Comparison of ENCODE assay signal across 8 mouse cellular contexts in the genomic region with DNA sequence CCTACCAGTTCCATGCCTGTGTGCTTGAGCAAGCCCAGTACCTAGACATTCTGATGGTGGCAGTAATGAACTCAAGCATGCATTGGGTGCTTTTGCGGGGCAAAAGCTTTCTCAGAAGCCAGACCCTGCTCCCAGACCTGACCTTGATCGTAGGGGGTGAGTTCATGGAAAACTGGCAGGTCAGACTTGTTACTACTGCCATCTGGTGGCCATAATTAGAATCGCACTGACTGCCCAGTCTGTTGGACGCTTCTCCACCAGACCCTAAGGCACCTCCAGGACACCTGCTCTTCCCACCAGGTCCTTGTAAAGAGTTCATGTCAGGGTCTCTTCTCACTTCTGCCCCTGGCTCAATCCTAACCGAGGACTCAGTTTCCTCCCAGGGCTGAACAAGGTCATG. TPM values are rescaled to one million over a fixed set of nuclear protein-coding genes. Genes with fewer than 3 reads are reported as not detected.
DNase-seq lines count a peak whose midpoint lies in the region; ATAC-seq and TF ChIP-seq lines count a peak whose summit lies in the region.

No protein-coding gene starts in this region.

- no peaks in the 10 kb centered on the region for H3K36me3 ChIP-seq in intestine, embryonic 15.5 days
- H3K36me3 ChIP-seq in myocyte (ENCODE audit: control insufficient read depth, insufficient read depth) = no peaks in the 10 kb centered on the region

- no peak overlapping the region for H3K27ac ChIP-seq in intestine, embryonic 15.5 days

- no peak overlapping the region for H3K4me3 ChIP-seq in intestine, embryonic 15.5 days (replicated peaks)
- H3K4me3 ChIP-seq in myocyte = no peak overlapping the region

- intact Hi-C loops in left cerebral cortex, postnatal 10 days (cut with DNase I) = no loop called here

- H3K79me2 ChIP-seq in myocyte (ENCODE audit: control insufficient read depth, insufficient read depth) = no peaks in the 10 kb centered on the region

- H3K4me2 ChIP-seq in intestine, embryonic 15.5 days (replicated peaks) = no peak overlapping the region
- H3K4me2 ChIP-seq in myocyte (ENCODE audit: low read depth) = peak overlapping the region; percentile 99

- no peak overlapping the region for H3K9ac ChIP-seq in intestine, embryonic 15.5 days

- no peaks in the 10 kb centered on the region for H3K9me3 ChIP-seq in intestine, embryonic 15.5 days

- H3K4me1 ChIP-seq in intestine, embryonic 15.5 days (replicated peaks) = no peaks in the 10 kb centered on the region

- H3ac ChIP-seq in myocyte (ENCODE audit: control insufficient read depth, insufficient read length) = no peak overlapping the region

- ATAC-seq in intestine, embryonic 15.5 days = peak; percentile 31; the same call in 1 of the 2 replicates

- H3K27me3 ChIP-seq in intestine, embryonic 15.5 days (replicated peaks) = no peaks in the 10 kb centered on the region
- peaks cover 10% of the 10 kb centered on the region for H3K27me3 ChIP-seq in myocyte (ENCODE audit: control insufficient read depth, insufficient read depth, insufficient read length)

- DNase-seq in ovary, postnatal 10 days (ENCODE audit: low spot score) = peak; percentile 26
- DNase-seq in ovary, adult 18-20 months (ENCODE audit: low spot score) = no peak
- peak; percentile 77 for DNase-seq in adrenal gland, postnatal 10 days
- peak; percentile 47 for DNase-seq in embryo, embryonic 11.5 days (ENCODE audit: low read depth, low spot score)
- peak; percentile 32 to 55 for DNase-seq in left cerebral cortex, postnatal 10 days (ENCODE audit: extremely low spot score in 1 of 2, low spot score in 2 of 2)
- peak; percentile 31 for DNase-seq in thymus, postnatal 25 days

- no peak for TF ChIP-seq POLR2A in myocyte (IDR thresholded peaks at IDR 0.05; ENCODE audit: insufficient read length, low read depth)

- WGBS in intestine, embryonic 15.5 days = under 1% methylated on average over 5 of the region's 5 CpGs

TF ChIP-seq in myocyte, 11 proteins besides CTCF, POLR2A, EP300 and RAD21:
- TF ChIP-seq REST (IDR thresholded peaks at IDR 0.05; ENCODE audit: insufficient read depth, insufficient read length) (no peak), CEBPB (IDR thresholded peaks at IDR 0.05; ENCODE audit: insufficient read depth, poor library complexity, severe bottlenecking) (no peak), USF1 (IDR thresholded peaks at IDR 0.05; ENCODE audit: low read depth) (no peak), POLR2AphosphoS2 (IDR thresholded peaks at IDR 0.05; ENCODE audit: insufficient read length, low read depth) (no peak), MYOD1 (IDR thresholded peaks at IDR 0.05; ENCODE audit: control insufficient read depth in 1 of 3, insufficient read length in 2 of 3, low read depth in 2 of 3) (no peak), TCF3 (IDR thresholded peaks at IDR 0.05; ENCODE audit: insufficient read length, low read depth) (no peak), TCF12 (IDR thresholded peaks at IDR 0.05; ENCODE audit: insufficient read depth, poor library complexity, severe bottlenecking) (no peak), MYOG (IDR thresholded peaks at IDR 0.05; ENCODE audit: control insufficient read depth in 1 of 3, insufficient read depth in 1 of 3, insufficient read length in 2 of 3, low read depth in 2 of 3) (no peak), E2F4 (IDR thresholded peaks at IDR 0.05; ENCODE audit: insufficient read depth) (no peak), SRF (IDR thresholded peaks at IDR 0.05; ENCODE audit: control insufficient read depth, insufficient read length, low read depth) (no peak), MAX (IDR thresholded peaks at IDR 0.05; ENCODE audit: low read depth) (no peak)

RNA-seq across cellular contexts. Expression of a gene that starts 34.5 kb away (rescaled TPM):
- total RNA-seq in adrenal gland, postnatal 10 days (2021) = 1 to 10 TPM; 2.9 to 6.5 TPM
- polyA plus RNA-seq in intestine, embryonic 15.5 days (2015; fragmentation: Nextera tagmentation; extraction: Ambion mirVana) = 0.57 and 0.64 TPM in 2 replicates
- 10 to 100 TPM; 30.6 to 39.3 TPM for total RNA-seq in left cerebral cortex, postnatal 10 days (2021)
- polyA plus RNA-seq in myocyte (2012; fragmentation: generic; extraction: Trizol) = 0.01 TPM

RNA-seq across cellular contexts. Expression of a gene that starts 35.4 kb away (rescaled TPM):
- 100 to 1,000 TPM; 126 to 173 TPM for total RNA-seq in adrenal gland, postnatal 10 days (2021)
- polyA plus RNA-seq in intestine, embryonic 15.5 days (2015; fragmentation: Nextera tagmentation; extraction: Ambion mirVana) = 82.6 and 83.9 TPM in 2 replicates
- 10 to 100 TPM; 56.6 to 61.4 TPM for total RNA-seq in left cerebral cortex, postnatal 10 days (2021)
- polyA plus RNA-seq in myocyte (2012; fragmentation: generic; extraction: Trizol) = 95.4 TPM

RNA-seq across cellular contexts. Expression of a gene that starts 35.5 kb away (rescaled TPM):
- 10 to 100 TPM; 23.6 to 27.4 TPM for total RNA-seq in adrenal gland, postnatal 10 days (2021)
- polyA plus RNA-seq in intestine, embryonic 15.5 days (2015; fragmentation: Nextera tagmentation; extraction: Ambion mirVana) = 44.8 and 48.6 TPM in 2 replicates
- total RNA-seq in left cerebral cortex, postnatal 10 days (2021) = 10 to 100 TPM; 21.3 to 21.9 TPM
- 27.1 TPM for polyA plus RNA-seq in myocyte (2012; fragmentation: generic; extraction: Trizol)

Comparison
In these comparisons a context has a peak if more than half of its experiments do, and no peak if none do; other contexts are left out.
1. RNA of a gene that starts 34.5 kb away (total RNA-seq): 30.6 to 39.3 TPM in left cerebral cortex, postnatal 10 days; 2.9 to 6.5 TPM in adrenal gland, postnatal 10 days; every median in the first group is over 4 times any median in the second.